Mouse (Mus musculus): Measurements from ENCODE around the gene Arf3. TPM values are rescaled to one million over a fixed set of nuclear protein-coding genes. Genes with fewer than 3 reads are reported as not detected.

Arf3 gene
- polyA plus RNA-seq, 1 experiment from 2014 or later, result 32.3 TPM

DNA sequence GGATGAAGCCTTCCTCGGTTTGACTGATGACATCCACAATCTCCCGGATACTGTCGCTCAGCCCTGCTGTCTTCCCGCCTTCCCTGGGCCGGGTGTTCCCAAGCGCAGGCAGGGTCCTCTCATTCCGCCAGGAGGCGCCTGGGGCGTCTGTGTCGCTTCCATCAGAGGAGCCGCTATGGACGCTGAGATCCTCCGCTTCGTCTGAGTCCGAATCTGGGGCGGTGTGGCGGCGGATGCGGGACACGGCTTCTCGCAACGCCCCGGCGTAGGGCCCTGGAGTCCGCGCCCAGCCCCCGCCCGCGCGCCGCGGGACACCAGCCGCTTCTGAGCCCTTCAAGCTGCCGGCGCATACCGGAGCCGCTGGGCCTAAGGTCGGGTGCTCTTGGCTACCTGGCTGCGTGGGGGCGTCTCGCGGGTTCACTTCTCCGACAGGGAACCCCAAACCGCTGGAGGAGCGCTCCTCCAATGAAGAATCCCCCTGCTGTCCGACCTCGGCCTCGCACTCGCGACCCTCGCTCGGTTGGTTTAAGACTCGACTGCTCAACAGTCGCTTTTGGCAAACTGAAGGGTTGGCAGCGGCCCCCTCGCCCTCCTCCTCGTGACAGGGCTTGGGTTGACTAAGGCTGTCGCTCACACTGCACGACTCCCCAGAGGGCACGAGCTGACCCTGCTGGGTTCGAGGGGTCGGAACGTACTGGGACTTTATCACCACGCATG, 42.5 kb upstream of the Arf3 start:
- Histone ChIP-seq H3K36me3 (ENCODE audit: control insufficient read depth, insufficient read depth, low read length) (no peaks in the 10 kb centered on the region), H3K4me1 (replicated peaks; ENCODE audit: control insufficient read depth, insufficient read depth, low read length) (peaks cover 19% of the 10 kb centered on the region), H3K27me3 (ENCODE audit: control insufficient read depth, insufficient read depth, low read length) (peaks cover 96% of the 10 kb centered on the region), H3K9me3 (ENCODE audit: control insufficient read depth, low read length) (no peaks in the 10 kb centered on the region), H3K9ac (ENCODE audit: low read depth, low read length) (peak overlapping the region; percentile 44; the same call in 1 of the 2 replicates), H3K4me2 (replicated peaks; ENCODE audit: low read depth, low read length) (peak overlapping the region; percentile 64), H3K4me3 (ENCODE audit: low read depth, low read length) (peak overlapping the region; percentile 33), H3K27ac (ENCODE audit: low read depth, low read length) (no peak overlapping the region)
- DNase-seq (ENCODE audit: low spot score) (peak; percentile 87), ATAC-seq (ENCODE audit: low FRiP score) (peak; percentile 58; the same call in 1 of the 2 replicates)
- WGBS, result 0% methylated on average over 62 of the region's 64 CpGs

DNA sequence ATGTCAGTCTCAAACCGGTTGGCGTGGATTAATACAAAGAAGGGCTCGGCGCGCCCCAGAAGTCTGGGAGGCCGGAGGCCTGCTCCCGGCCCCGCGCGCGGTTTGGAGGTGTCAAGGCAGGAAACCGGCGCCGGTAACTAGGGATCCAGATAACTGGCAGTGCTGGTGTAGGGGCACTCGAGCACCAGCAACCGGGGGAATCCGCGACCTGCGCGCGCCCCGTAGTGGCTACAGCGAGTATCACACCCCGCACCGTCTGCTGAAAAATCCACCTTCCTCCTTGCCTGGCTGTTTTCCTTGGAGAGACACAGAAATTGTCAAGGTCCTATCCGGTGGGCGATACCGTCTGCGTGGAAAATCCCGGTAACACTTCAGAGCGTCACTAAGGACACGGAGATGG, 41.0 kb upstream of the Arf3 start:
- Histone ChIP-seq H3K36me3 (ENCODE audit: control insufficient read depth, insufficient read depth, low read length) (no peaks in the 10 kb centered on the region), H3K27me3 (ENCODE audit: control insufficient read depth, insufficient read depth, low read length) (peaks cover 99% of the 10 kb centered on the region), H3K4me2 (replicated peaks; ENCODE audit: low read depth, low read length) (no peak overlapping the region), H3K9me3 (ENCODE audit: control insufficient read depth, low read length) (no peaks in the 10 kb centered on the region), H3K27ac (ENCODE audit: low read depth, low read length) (no peak overlapping the region), H3K4me1 (replicated peaks; ENCODE audit: control insufficient read depth, insufficient read depth, low read length) (peaks cover 19% of the 10 kb centered on the region), H3K9ac (ENCODE audit: low read depth, low read length) (no peak overlapping the region), H3K4me3 (ENCODE audit: low read depth, low read length) (no peak overlapping the region)
- 0% methylated on average over 32 of the region's 32 CpGs for WGBS
- ATAC-seq (ENCODE audit: low FRiP score), result no peak
- peak; percentile 92 for DNase-seq (ENCODE audit: low spot score)

DNA sequence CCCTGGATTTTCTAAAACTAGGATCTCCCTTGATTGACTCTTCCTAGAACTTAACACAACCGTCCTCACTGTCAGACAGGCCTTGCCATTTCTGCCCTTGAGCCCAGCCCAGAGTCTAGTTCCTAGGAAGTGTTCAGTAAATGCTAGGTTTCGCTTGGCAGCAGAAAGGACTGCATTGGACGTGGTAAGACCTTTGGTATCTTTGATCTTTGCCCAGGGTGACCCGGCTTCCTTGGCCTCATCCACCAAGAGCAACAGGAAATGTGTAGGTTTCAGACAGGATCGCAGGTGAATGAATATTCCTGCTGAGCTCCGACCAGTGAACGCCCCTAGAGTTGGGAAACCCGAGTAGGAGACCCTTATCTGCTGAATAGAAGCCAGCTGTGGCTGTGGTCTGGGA, 39.9 kb upstream of the Arf3 start:
- Histone ChIP-seq H3K9me3 (ENCODE audit: control insufficient read depth, low read length) (no peaks in the 10 kb centered on the region), H3K4me1 (replicated peaks; ENCODE audit: control insufficient read depth, insufficient read depth, low read length) (peaks cover 23% of the 10 kb centered on the region), H3K27ac (ENCODE audit: low read depth, low read length) (no peak overlapping the region), H3K4me2 (replicated peaks; ENCODE audit: low read depth, low read length) (no peak overlapping the region), H3K4me3 (ENCODE audit: low read depth, low read length) (no peak overlapping the region), H3K9ac (ENCODE audit: low read depth, low read length) (no peak overlapping the region), H3K36me3 (ENCODE audit: control insufficient read depth, insufficient read depth, low read length) (no peaks in the 10 kb centered on the region), H3K27me3 (ENCODE audit: control insufficient read depth, insufficient read depth, low read length) (peaks cover 94% of the 10 kb centered on the region)
- WGBS, result 8% methylated on average over 8 of the region's 8 CpGs
- DNase-seq (ENCODE audit: low spot score), result no peak
- ATAC-seq (ENCODE audit: low FRiP score), result no peak

DNA sequence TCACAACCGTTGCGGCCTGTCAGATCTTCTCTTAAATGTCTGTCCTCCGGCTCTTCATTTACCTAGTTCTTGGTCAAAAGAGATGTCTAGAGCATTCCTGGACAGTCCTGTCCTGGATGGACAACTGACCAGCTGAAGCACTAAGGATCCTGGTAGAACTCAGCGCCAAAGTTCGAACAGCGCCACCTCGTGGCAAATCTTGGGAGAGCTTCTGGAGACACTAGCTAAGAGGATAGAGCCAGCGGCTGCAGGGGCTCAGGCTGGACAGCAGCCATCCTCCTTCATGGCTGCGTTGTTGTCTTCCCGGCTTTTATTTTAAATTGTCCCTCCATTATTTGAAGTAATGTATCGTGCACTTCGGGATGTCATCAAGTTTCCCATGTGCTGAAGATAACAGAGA, 36.4 kb upstream of the Arf3 start:
- Histone ChIP-seq H3K9ac (ENCODE audit: low read depth, low read length) (no peak overlapping the region), H3K4me1 (replicated peaks; ENCODE audit: control insufficient read depth, insufficient read depth, low read length) (peaks cover 16% of the 10 kb centered on the region), H3K4me3 (ENCODE audit: low read depth, low read length) (no peak overlapping the region), H3K4me2 (replicated peaks; ENCODE audit: low read depth, low read length) (no peak overlapping the region), H3K27me3 (ENCODE audit: control insufficient read depth, insufficient read depth, low read length) (peaks cover 91% of the 10 kb centered on the region), H3K36me3 (ENCODE audit: control insufficient read depth, insufficient read depth, low read length) (no peaks in the 10 kb centered on the region), H3K9me3 (ENCODE audit: control insufficient read depth, low read length) (no peaks in the 10 kb centered on the region), H3K27ac (ENCODE audit: low read depth, low read length) (no peak overlapping the region)
- 11% methylated on average over 12 of the region's 12 CpGs for WGBS
- ATAC-seq (ENCODE audit: low FRiP score) (no peak), DNase-seq (ENCODE audit: low spot score) (peak; percentile 96)

DNA sequence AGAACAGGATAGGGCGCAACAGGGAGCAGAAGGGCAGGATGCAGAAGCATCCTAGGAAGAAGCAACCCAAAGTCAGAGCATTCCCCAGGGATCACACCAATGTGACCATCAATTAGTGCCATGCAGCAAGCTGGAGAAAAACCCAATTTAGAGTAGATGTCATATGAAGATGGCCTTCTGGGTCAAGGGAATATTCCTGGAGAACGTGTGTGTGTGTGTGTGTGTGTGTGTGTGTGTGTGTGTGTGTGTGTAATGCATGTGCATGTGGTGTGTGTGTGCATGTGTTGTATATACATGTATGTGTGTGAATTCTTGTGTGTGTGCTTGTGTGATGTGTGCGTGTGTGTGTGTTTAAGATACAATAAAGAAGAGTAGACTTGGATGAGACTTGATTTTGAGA, 35.9 kb upstream of the Arf3 start:
- ATAC-seq (ENCODE audit: low FRiP score) (no peak), DNase-seq (ENCODE audit: low spot score) (peak; percentile 39)
- H3K4me3 ChIP-seq (ENCODE audit: low read depth, low read length), result no peak overlapping the region
- H3K36me3 ChIP-seq (ENCODE audit: control insufficient read depth, insufficient read depth, low read length), result no peaks in the 10 kb centered on the region
- H3K9me3 ChIP-seq (ENCODE audit: control insufficient read depth, low read length), result no peaks in the 10 kb centered on the region
- peaks cover 91% of the 10 kb centered on the region for H3K27me3 ChIP-seq (ENCODE audit: control insufficient read depth, insufficient read depth, low read length)
- 42% methylated on average over 3 of the region's 3 CpGs for WGBS
- peaks cover 16% of the 10 kb centered on the region for H3K4me1 ChIP-seq (replicated peaks; ENCODE audit: control insufficient read depth, insufficient read depth, low read length)
- no peak overlapping the region for H3K4me2 ChIP-seq (replicated peaks; ENCODE audit: low read depth, low read length)
- H3K9ac ChIP-seq (ENCODE audit: low read depth, low read length), result no peak overlapping the region
- H3K27ac ChIP-seq (ENCODE audit: low read depth, low read length), result no peak overlapping the region

DNA sequence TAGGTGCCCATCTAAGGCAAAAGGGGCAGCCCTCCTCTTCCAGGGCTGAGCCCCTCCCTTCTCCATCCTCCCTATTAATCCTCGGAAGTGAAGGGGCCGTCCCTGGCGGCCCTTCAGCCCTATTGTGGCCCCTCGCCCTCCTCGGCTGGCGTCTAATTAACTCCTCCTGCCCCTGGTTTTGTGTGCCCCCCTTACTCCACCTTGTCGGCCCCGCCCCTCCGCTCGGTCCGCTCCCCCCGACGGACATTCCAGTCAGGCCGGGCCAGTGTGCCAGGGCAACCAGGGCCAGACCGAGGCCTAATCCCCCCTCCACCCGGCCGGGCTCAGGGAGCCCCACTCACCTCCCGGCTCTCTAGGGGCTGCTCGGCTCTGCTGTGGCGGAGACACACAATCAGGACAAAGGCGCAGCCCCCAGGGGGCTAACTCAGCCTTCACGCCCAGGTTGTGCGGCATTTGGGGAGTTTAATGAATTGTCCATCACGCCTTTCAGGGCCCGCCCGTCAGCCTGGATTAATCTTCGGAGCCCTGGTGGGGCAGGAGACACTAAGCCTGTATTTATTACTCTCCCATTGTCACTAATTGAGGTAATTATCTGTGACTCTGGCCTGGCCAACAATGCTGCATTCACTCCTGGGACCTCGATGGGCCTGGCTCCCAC, 35.0 kb upstream of the Arf3 start:
- DNase-seq (ENCODE audit: low spot score), result peak; percentile 88
- no peak overlapping the region for H3K27ac ChIP-seq (ENCODE audit: low read depth, low read length)
- no peak overlapping the region for H3K4me3 ChIP-seq (ENCODE audit: low read depth, low read length)
- H3K4me1 ChIP-seq (replicated peaks; ENCODE audit: control insufficient read depth, insufficient read depth, low read length), result peaks cover 20% of the 10 kb centered on the region
- no peaks in the 10 kb centered on the region for H3K36me3 ChIP-seq (ENCODE audit: control insufficient read depth, insufficient read depth, low read length)
- H3K9me3 ChIP-seq (ENCODE audit: control insufficient read depth, low read length), result no peaks in the 10 kb centered on the region
- peak; percentile 96 for ATAC-seq (ENCODE audit: low FRiP score)
- peaks cover 91% of the 10 kb centered on the region for H3K27me3 ChIP-seq (ENCODE audit: control insufficient read depth, insufficient read depth, low read length)
- no peak overlapping the region for H3K4me2 ChIP-seq (replicated peaks; ENCODE audit: low read depth, low read length)
- under 1% methylated on average over 28 of the region's 28 CpGs for WGBS
- no peak overlapping the region for H3K9ac ChIP-seq (ENCODE audit: low read depth, low read length)

DNA sequence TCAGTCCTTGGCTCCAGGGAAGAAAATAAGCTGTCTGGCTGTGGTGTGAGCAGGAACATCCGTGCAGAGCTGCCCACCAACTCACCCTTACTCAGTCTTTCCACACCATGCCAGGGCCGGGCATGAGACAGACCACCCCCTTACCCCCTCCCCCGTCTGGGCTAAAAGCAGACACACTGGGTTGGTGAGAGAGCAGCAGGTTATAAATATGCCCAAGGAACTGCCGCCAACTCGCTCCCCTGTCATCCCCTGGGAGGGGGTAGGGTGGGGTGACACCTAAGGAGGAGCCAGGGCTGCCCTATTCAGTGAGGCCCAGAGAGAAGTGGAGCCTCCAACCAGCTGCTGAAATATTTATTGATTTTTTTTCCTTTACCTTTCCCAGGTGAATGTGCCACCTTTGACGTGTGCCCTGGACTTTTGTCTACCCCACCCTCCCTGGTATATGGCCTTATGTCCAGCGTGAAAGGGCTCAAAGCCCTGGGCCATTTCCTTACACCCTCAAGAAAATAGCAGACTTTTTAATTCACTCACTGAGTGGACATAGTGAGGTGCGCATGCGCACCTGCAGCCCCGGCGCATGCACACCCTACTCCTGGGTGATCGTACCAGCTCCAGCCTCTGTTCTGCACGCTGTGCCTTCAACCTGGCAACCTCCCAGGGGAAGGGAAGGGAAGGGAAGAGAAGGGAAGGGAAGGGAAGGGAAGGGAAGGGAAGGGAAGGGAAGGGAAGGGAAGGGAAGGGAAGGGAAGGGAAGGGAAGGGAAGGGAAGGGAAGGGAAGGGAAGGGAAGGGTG, 34.0 kb upstream of the Arf3 start:
- H3K4me3 ChIP-seq (ENCODE audit: low read depth, low read length), result no peak overlapping the region
- no peak overlapping the region for H3K9ac ChIP-seq (ENCODE audit: low read depth, low read length)
- ATAC-seq (ENCODE audit: low FRiP score), result no peak
- peak; percentile 51 for DNase-seq (ENCODE audit: low spot score)
- H3K36me3 ChIP-seq (ENCODE audit: control insufficient read depth, insufficient read depth, low read length), result no peaks in the 10 kb centered on the region
- no peak overlapping the region for H3K4me2 ChIP-seq (replicated peaks; ENCODE audit: low read depth, low read length)
- 5% methylated on average over 13 of the region's 13 CpGs for WGBS
- H3K27ac ChIP-seq (ENCODE audit: low read depth, low read length), result no peak overlapping the region
- H3K9me3 ChIP-seq (ENCODE audit: control insufficient read depth, low read length), result no peaks in the 10 kb centered on the region
- H3K4me1 ChIP-seq (replicated peaks; ENCODE audit: control insufficient read depth, insufficient read depth, low read length), result peaks cover 22% of the 10 kb centered on the region
- H3K27me3 ChIP-seq (ENCODE audit: control insufficient read depth, insufficient read depth, low read length), result peaks cover 91% of the 10 kb centered on the region

DNA sequence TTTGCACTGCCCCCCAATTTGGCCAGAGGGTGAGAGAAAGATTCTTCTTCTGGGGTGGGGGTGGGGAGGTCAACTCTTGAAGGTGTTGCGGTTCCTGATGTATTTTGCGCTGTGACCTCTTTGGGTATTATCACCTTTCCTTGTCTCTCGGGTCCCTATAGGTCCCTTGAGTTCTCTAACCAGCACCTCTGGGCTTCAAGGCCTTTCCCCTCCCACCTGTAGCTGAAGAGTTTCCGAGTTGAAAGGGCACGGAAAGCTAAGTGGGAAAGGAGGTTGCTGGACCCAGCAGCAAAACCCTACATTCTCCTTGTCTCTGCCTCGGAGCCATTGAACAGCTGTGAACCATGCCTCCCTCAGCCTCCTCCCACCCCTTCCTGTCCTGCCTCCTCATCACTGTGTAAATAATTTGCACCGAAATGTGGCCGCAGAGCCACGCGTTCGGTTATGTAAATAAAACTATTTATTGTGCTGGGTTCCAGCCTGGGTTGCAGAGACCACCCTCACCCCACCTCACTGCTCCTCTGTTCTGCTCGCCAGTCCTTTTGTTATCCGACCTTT, 30.2 kb upstream of the Arf3 start:
- peaks cover 96% of the 10 kb centered on the region for H3K27me3 ChIP-seq (ENCODE audit: control insufficient read depth, insufficient read depth, low read length)
- no peaks in the 10 kb centered on the region for H3K36me3 ChIP-seq (ENCODE audit: control insufficient read depth, insufficient read depth, low read length)
- H3K9me3 ChIP-seq (ENCODE audit: control insufficient read depth, low read length), result no peaks in the 10 kb centered on the region
- peak; percentile 37 for DNase-seq (ENCODE audit: low spot score)
- peak overlapping the region; percentile 16; the same call in 1 of the 2 replicates for H3K4me3 ChIP-seq (ENCODE audit: low read depth, low read length)
- H3K27ac ChIP-seq (ENCODE audit: low read depth, low read length), result no peak overlapping the region
- peak overlapping the region; percentile 26; the same call in 1 of the 2 replicates for H3K4me2 ChIP-seq (replicated peaks; ENCODE audit: low read depth, low read length)
- 3% methylated on average over 13 of the region's 13 CpGs for WGBS
- peaks cover 23% of the 10 kb centered on the region for H3K4me1 ChIP-seq (replicated peaks; ENCODE audit: control insufficient read depth, insufficient read depth, low read length)
- H3K9ac ChIP-seq (ENCODE audit: low read depth, low read length), result no peak overlapping the region
- ATAC-seq (ENCODE audit: low FRiP score), result no peak
